Comparison of ENCODE assay signal across 11 mouse cellular contexts in genomic region chr9:106156921-106157622, GRCm38 (mm10). TPM values are rescaled to one million over a fixed set of nuclear protein-coding genes. Genes with fewer than 3 reads are reported as not detected.
DNase-seq lines count a peak whose midpoint lies in the region; ATAC-seq and TF ChIP-seq lines count a peak whose summit lies in the region.
"Had no signal": no experiment of that assay in that cellular context is flagged by ENCODE, and none has a peak within 500 bp of the region (broad histone marks: within the 10 kb centered on the region; RNA-seq: fewer than 3 reads in every experiment).

No protein-coding gene starts in this region.

- H3K4me3 ChIP-seq in kidney, embryonic 14.5 days (ENCODE audit: low read length) = no peak overlapping the region
- H3K4me3 ChIP-seq in forebrain, embryonic 16.5 days (replicated peaks; ENCODE audit: low read length) = no peak overlapping the region
- no peak overlapping the region for H3K4me3 ChIP-seq in kidney, postnatal 0 days (replicated peaks; ENCODE audit: low read depth, low read length)
- H3K4me3 ChIP-seq in midbrain, embryonic 14.5 days (replicated peaks; ENCODE audit: low read depth, low read length) = no peak overlapping the region
- H3K4me3 ChIP-seq: embryonic facial prominence, embryonic 13.5 days; heart, embryonic 13.5 days; left cerebral cortex, adult 2 months had no signal

- WGBS in kidney, embryonic 14.5 days = 82% methylated on average over 21 of the region's 21 CpGs
- 81% methylated on average over 21 of the region's 21 CpGs for WGBS in forebrain, embryonic 16.5 days
- WGBS in kidney, postnatal 0 days = 84% methylated on average over 21 of the region's 21 CpGs
- WGBS in midbrain, embryonic 14.5 days = 74% methylated on average over 21 of the region's 21 CpGs

- H3K4me2 ChIP-seq in kidney, embryonic 14.5 days (replicated peaks; ENCODE audit: low read depth, low read length) = no peak overlapping the region
- no peak overlapping the region for H3K4me2 ChIP-seq in forebrain, embryonic 16.5 days (ENCODE audit: low read length)
- peak overlapping the region; percentile 27; the same call in 1 of the 2 replicates for H3K4me2 ChIP-seq in kidney, postnatal 0 days (ENCODE audit: low read length)
- no peak overlapping the region for H3K4me2 ChIP-seq in midbrain, embryonic 14.5 days (ENCODE audit: low read length)
- H3K4me2 ChIP-seq: embryonic facial prominence, embryonic 13.5 days; heart, embryonic 13.5 days had no signal

- H3K9me3 ChIP-seq in kidney, embryonic 14.5 days (ENCODE audit: control insufficient read depth, low read length) = no peaks in the 10 kb centered on the region
- no peaks in the 10 kb centered on the region for H3K9me3 ChIP-seq in forebrain, embryonic 16.5 days (ENCODE audit: control insufficient read depth, low read length)
- H3K9me3 ChIP-seq in kidney, postnatal 0 days (replicated peaks; ENCODE audit: low read length) = no peaks in the 10 kb centered on the region
- no peaks in the 10 kb centered on the region for H3K9me3 ChIP-seq in midbrain, embryonic 14.5 days (ENCODE audit: control insufficient read depth, low read length)
- H3K9me3 ChIP-seq: embryonic facial prominence, embryonic 13.5 days; heart, embryonic 13.5 days had no signal

- no peak overlapping the region for H3K9ac ChIP-seq in kidney, embryonic 14.5 days (ENCODE audit: low read depth, low read length)
- H3K9ac ChIP-seq in forebrain, embryonic 16.5 days (replicated peaks; ENCODE audit: low read depth, low read length) = no peak overlapping the region
- H3K9ac ChIP-seq in kidney, postnatal 0 days (ENCODE audit: low read depth, low read length) = 0 out of 2 replicates have a peak overlapping the region, but pooled peaks have one; percentile 40
- H3K9ac ChIP-seq in midbrain, embryonic 14.5 days (replicated peaks; ENCODE audit: low read length) = peak overlapping the region; percentile 10; the same call in 1 of the 2 replicates
- H3K9ac ChIP-seq: embryonic facial prominence, embryonic 13.5 days; heart, embryonic 13.5 days had no signal

- peak; percentile 27; the same call in 1 of the 2 replicates for TF ChIP-seq CTCF in kidney, postnatal 0 days (IDR thresholded peaks at IDR 0.05; ENCODE audit: low read depth)

- no peaks in the 10 kb centered on the region for H3K4me1 ChIP-seq in kidney, embryonic 14.5 days (ENCODE audit: control insufficient read depth, insufficient read depth, low read length)
- peaks cover 12% of the 10 kb centered on the region for H3K4me1 ChIP-seq in forebrain, embryonic 16.5 days (replicated peaks; ENCODE audit: control insufficient read depth, insufficient read depth, low read length)
- no peaks in the 10 kb centered on the region; the same call in 1 of the 2 replicates for H3K4me1 ChIP-seq in kidney, postnatal 0 days (replicated peaks; ENCODE audit: insufficient read depth, low read length)
- peaks cover 12% of the 10 kb centered on the region; the same call in 1 of the 2 replicates for H3K4me1 ChIP-seq in midbrain, embryonic 14.5 days (ENCODE audit: control insufficient read depth, insufficient read depth, low read length)

- H3K27me3 ChIP-seq in kidney, embryonic 14.5 days (ENCODE audit: control insufficient read depth, insufficient read depth, low read length) = no peaks in the 10 kb centered on the region
- H3K27me3 ChIP-seq in forebrain, embryonic 16.5 days (replicated peaks; ENCODE audit: control insufficient read depth, insufficient read depth, low read length) = peaks cover 4% of the 10 kb centered on the region; the same call in 1 of the 2 replicates
- H3K27me3 ChIP-seq in kidney, postnatal 0 days (ENCODE audit: insufficient read depth, low read length) = no peaks in the 10 kb centered on the region
- H3K27me3 ChIP-seq in midbrain, embryonic 14.5 days (ENCODE audit: control insufficient read depth, insufficient read depth, low read length) = no peaks in the 10 kb centered on the region
- H3K27me3 ChIP-seq: embryonic facial prominence, embryonic 13.5 days had no signal

- DNase-seq in kidney, adult 8-10 months = peak; percentile 55 to 60
- no peak for DNase-seq in kidney, postnatal 0 days (ENCODE audit: low spot score)
- peak; percentile 37 for DNase-seq in midbrain, embryonic 14.5 days
- no peak for DNase-seq in cerebellum, adult 8-10 months
- no peak for DNase-seq in adrenal gland, postnatal 36 days
- no peak for DNase-seq in heart, adult 9 months (ENCODE audit: low spot score in 2 of 2)

- H3K36me3 ChIP-seq in kidney, embryonic 14.5 days (ENCODE audit: control insufficient read depth, insufficient read depth, low read length) = no peaks in the 10 kb centered on the region
- H3K36me3 ChIP-seq in forebrain, embryonic 16.5 days (ENCODE audit: control insufficient read depth, insufficient read depth) = no peaks in the 10 kb centered on the region
- no peaks in the 10 kb centered on the region for H3K36me3 ChIP-seq in kidney, postnatal 0 days (ENCODE audit: insufficient read depth, low read length)
- peaks cover 30% of the 10 kb centered on the region for H3K36me3 ChIP-seq in midbrain, embryonic 14.5 days (ENCODE audit: control insufficient read depth, insufficient read depth, low read length)
- H3K36me3 ChIP-seq: embryonic facial prominence, embryonic 13.5 days; heart, embryonic 13.5 days had no signal

- no peak overlapping the region for H3K27ac ChIP-seq in kidney, embryonic 14.5 days (ENCODE audit: low read depth, low read length)
- no peak overlapping the region for H3K27ac ChIP-seq in forebrain, embryonic 16.5 days (ENCODE audit: low read length)
- peak overlapping the region; percentile 77 for H3K27ac ChIP-seq in kidney, postnatal 0 days
- no peak overlapping the region for H3K27ac ChIP-seq in midbrain, embryonic 14.5 days (replicated peaks; ENCODE audit: low read depth, low read length)
- H3K27ac ChIP-seq: embryonic facial prominence, embryonic 13.5 days; heart, embryonic 13.5 days; left cerebral cortex, adult 2 months had no signal

- ATAC-seq in kidney, embryonic 14.5 days (ENCODE audit: low FRiP score, low TSS enrichment) = no peak
- ATAC-seq in forebrain, embryonic 16.5 days = 0 out of 2 replicates have a peak, but pooled peaks have one; percentile 4
- ATAC-seq in kidney, postnatal 0 days (replicated peaks; ENCODE audit: low FRiP score, low read depth) = 0 out of 2 replicates have a peak, but pooled peaks have one; percentile 1
- ATAC-seq in midbrain, embryonic 14.5 days (ENCODE audit: low FRiP score, low TSS enrichment) = 0 out of 2 replicates have a peak, but pooled peaks have one; percentile 21

RNA-seq across cellular contexts. Expression of gene Glyctk, which starts 0.9 kb away (rescaled TPM):
- polyA plus RNA-seq in kidney, embryonic 14.5 days (2014; fragmentation: Nextera tagmentation; extraction: Ambion mirVana) = 1.3 and 4.2 TPM in 2 replicates
- 2.2 and 3.0 TPM in 2 replicates for polyA plus RNA-seq in forebrain, embryonic 16.5 days (2015; fragmentation: Nextera tagmentation; extraction: Ambion mirVana)
- polyA plus RNA-seq in kidney, postnatal 0 days (2015; fragmentation: Nextera tagmentation; extraction: Ambion mirVana) = 11.5 and 14.4 TPM in 2 replicates
- polyA plus RNA-seq in midbrain, embryonic 14.5 days (2014; fragmentation: Nextera tagmentation; extraction: Ambion mirVana) = 4.6 and 6.8 TPM in 2 replicates
- total RNA-seq in adrenal gland, postnatal 36 days (2021) = 1 to 10 TPM; 2.3 to 2.4 TPM

RNA-seq across cellular contexts. Expression of gene Wdr82, which starts 13.7 kb away (rescaled TPM):
- polyA plus RNA-seq in kidney, embryonic 14.5 days (2014; fragmentation: Nextera tagmentation; extraction: Ambion mirVana) = 27.1 and 38.1 TPM in 2 replicates
- polyA plus RNA-seq in forebrain, embryonic 16.5 days (2015; fragmentation: Nextera tagmentation; extraction: Ambion mirVana) = 37.3 and 41.6 TPM in 2 replicates
- 16.9 and 18.5 TPM in 2 replicates for polyA plus RNA-seq in kidney, postnatal 0 days (2015; fragmentation: Nextera tagmentation; extraction: Ambion mirVana)
- 54.0 and 75.3 TPM in 2 replicates for polyA plus RNA-seq in midbrain, embryonic 14.5 days (2014; fragmentation: Nextera tagmentation; extraction: Ambion mirVana)
- total RNA-seq in adrenal gland, postnatal 36 days (2021) = 10 to 100 TPM; 74.4 to 81.3 TPM

RNA-seq across cellular contexts. Expression of gene Ppm1m, which starts 42.5 kb away (rescaled TPM):
- polyA plus RNA-seq in kidney, embryonic 14.5 days (2014; fragmentation: Nextera tagmentation; extraction: Ambion mirVana) = 36.4 and 43.1 TPM in 2 replicates
- polyA plus RNA-seq in forebrain, embryonic 16.5 days (2015; fragmentation: Nextera tagmentation; extraction: Ambion mirVana) = 14.0 and 14.7 TPM in 2 replicates
- 33.2 and 35.5 TPM in 2 replicates for polyA plus RNA-seq in kidney, postnatal 0 days (2015; fragmentation: Nextera tagmentation; extraction: Ambion mirVana)
- 11.3 and 13.1 TPM in 2 replicates for polyA plus RNA-seq in midbrain, embryonic 14.5 days (2014; fragmentation: Nextera tagmentation; extraction: Ambion mirVana)
- total RNA-seq in adrenal gland, postnatal 36 days (2021) = 100 to 1,000 TPM in 1 of 2 experiments, 10 to 100 TPM in 1; 90.8 to 117 TPM

RNA-seq across cellular contexts. Expression of gene Twf2, which starts 45.8 kb away (rescaled TPM):
- 77.9 and 80.8 TPM in 2 replicates for polyA plus RNA-seq in kidney, embryonic 14.5 days (2014; fragmentation: Nextera tagmentation; extraction: Ambion mirVana)
- 56.6 and 58.7 TPM in 2 replicates for polyA plus RNA-seq in forebrain, embryonic 16.5 days (2015; fragmentation: Nextera tagmentation; extraction: Ambion mirVana)
- polyA plus RNA-seq in kidney, postnatal 0 days (2015; fragmentation: Nextera tagmentation; extraction: Ambion mirVana) = 44.0 and 51.1 TPM in 2 replicates
- 46.4 and 55.4 TPM in 2 replicates for polyA plus RNA-seq in midbrain, embryonic 14.5 days (2014; fragmentation: Nextera tagmentation; extraction: Ambion mirVana)
- total RNA-seq in adrenal gland, postnatal 36 days (2021) = 100 to 1,000 TPM in 1 of 2 experiments, 10 to 100 TPM in 1; 64.8 to 117 TPM

Comparison
In these comparisons a context has a peak if more than half of its experiments do, and no peak if none do; other contexts are left out.
1. DNase-seq: peak in kidney, adult 8-10 months (2 of 2) and midbrain, embryonic 14.5 days (single experiment); none in kidney, postnatal 0 days (single experiment), cerebellum, adult 8-10 months (single experiment), adrenal gland, postnatal 36 days (0 of 2) and heart, adult 9 months (0 of 2).
2. H3K9ac ChIP-seq: peak in kidney, postnatal 0 days (single experiment) and midbrain, embryonic 14.5 days (single experiment); none in kidney, embryonic 14.5 days (single experiment) and forebrain, embryonic 16.5 days (single experiment).